Mouse (Mus musculus) testis, adult 2 months (tissue): ENCODE results near the gene Ebf3.

ENCODE experiments used
- CTCF ChIP-seq: fragments of 200-500 bp; IDR thresholded peaks from 2 replicates; pipeline ENCODE4 v1.5.1; 2012; ENCODE audit warnings: low read depth, mild to moderate bottlenecking, inconsistent platforms, low read length, moderate library complexity; ENCODE audit not compliant: control insufficient read depth, insufficient read depth, insufficient replicate concordance
- POLR2A ChIP-seq: fragments of 200-500 bp; IDR thresholded peaks from 2 replicates; pipeline ENCODE4 v1.6.1; 2012; ENCODE audit warnings: low read depth, mild to moderate bottlenecking, inconsistent platforms, low read length, moderate library complexity; ENCODE audit not compliant: control insufficient read depth

GRCm38 (mm10) chr7:137346068-137346467 is 31.8 kb upstream of the Ebf3 start:
- TF ChIP-seq CTCF (no peak), POLR2A (no peak)
